Mouse (Mus musculus) kidney, postnatal 36 days (tissue): ENCODE measurements at regions not wholly inside any gene's neighbourhood (a gene's known extent, or its start where the extent isn't known, plus 50 kb on each side); places are given as distances from the start of the nearest gene placed in this dataset.
A peak's percentile ranks its signal among the peaks of the same experiment; 100 is the strongest.

Experiments used
- DNase-seq, 2 experiments: peaks; one replicate each; pipeline ENCODE4 v3.0.0; 2021 to 2022; ENCODE audit warnings: mixed read lengths in 2 of 2

DNA sequence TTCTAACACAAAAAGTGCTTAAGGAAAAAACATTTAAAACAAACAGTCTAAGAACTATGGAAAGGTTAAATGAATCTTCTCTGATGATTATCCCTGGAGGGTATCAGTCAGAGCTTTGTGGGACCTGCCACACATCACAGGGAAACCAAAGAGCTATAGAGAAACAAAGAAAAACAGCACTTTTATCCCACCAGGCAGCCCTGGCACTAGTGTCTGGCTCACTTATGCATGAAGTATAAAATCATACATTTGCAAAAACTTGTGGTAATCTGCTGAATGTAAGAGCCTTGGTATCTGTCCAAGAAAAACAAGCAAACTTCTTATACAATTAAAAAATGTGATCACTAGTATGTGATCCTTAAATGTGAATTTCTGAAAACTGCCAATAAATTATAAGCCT is 972.4 kb upstream of the Ctnnd2 start:
- DNase-seq, result no peak

DNA sequence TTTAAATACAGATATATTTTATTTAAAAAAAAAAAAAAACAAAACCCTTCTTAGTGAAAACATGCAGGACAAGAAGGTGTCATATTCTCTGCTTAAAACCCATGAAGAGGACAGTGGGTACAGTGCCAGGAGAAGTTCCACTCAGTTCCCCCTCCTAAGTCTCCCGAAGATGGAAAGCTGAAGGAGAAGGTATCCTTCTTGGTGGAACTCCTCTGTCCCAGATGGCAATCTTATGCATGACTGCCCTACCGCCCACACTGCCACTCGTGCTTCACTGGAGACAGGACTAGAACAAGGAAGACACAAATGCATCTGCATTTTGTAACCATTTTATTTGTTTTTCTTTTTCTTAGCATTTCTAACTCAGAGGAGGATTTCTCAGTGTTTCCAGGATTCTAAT is 948.7 kb upstream of the Ctnnd2 start:
- no peak for DNase-seq

DNA sequence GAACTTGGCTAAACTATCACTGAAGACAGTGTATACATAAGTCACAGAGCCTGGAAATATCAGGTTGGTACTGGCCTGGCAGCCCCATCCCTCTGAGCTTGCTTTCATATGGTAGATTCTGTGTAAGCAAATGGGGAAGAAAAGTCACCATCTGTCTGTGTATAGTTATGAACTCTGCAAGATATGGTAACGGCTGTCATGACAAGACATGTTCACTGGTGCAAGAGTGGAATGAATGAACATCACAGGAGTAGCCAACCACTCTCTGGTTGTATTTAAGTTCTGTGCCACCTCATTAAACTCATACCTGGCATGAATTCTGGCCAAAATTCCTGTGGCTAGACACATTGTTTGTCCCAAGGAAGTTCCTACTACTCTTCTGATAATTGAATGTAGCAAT is 945.5 kb upstream of the Ctnnd2 start:
- DNase-seq, result no peak

DNA sequence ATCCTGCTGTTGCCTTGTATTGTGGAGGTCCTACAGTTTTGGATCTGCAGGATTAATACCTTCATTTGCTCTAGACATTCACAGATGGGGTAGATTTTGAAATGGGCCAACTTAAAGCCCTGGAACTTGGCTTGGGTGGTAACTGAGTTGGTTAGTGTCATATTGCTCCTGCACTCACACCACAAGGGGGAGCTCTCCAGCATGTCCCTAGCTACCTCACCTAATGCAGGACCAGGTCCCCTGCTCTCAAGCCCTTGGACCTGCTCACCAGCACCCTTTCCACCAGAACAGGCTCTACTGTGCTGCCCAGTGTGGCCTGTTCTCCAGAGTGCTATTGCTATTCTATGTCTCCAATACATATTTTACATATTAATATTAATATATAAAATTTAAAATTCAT is 937.8 kb upstream of the Ctnnd2 start:
- peak in 1 of 2 experiments; percentile 2 for DNase-seq

DNA sequence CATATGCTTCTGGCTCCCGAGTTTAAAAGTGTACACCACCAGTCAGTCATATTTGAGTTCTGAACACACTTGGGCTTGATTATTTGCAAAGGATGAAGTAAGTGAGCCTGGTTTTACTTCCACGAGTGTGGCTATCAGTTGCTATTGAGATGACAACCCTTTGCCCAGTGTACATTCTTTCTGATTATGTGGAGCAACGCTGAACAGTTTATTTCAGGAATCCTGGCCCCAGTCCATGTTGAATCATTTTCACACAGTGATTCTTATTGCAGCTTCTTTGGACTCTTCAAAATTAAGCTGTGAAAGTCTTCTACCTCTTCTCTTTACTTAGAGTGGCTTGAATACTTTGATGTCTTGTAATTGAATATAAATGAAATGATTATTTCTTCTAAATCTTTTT is 917.2 kb upstream of the Ctnnd2 start:
- no peak for DNase-seq

DNA sequence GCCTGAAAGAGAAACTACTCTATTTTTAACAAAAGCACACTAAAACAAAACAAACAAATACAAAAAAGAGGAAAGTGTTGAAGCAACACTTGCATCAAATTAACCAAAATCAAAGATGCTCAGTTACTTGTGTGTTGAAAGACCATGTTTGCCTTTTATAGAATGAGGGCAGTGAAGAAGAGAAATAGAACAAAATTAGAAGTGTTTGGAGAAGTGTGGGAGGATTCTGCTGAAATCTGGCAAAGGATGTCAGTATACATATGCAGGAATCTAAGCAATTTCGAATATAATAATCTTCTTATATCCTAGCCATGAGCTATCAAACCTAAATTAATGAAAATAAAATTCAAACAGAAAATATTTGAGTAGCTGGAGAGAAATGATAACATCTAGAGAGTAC is 905.6 kb upstream of the Ctnnd2 start:
- no peak for DNase-seq

DNA sequence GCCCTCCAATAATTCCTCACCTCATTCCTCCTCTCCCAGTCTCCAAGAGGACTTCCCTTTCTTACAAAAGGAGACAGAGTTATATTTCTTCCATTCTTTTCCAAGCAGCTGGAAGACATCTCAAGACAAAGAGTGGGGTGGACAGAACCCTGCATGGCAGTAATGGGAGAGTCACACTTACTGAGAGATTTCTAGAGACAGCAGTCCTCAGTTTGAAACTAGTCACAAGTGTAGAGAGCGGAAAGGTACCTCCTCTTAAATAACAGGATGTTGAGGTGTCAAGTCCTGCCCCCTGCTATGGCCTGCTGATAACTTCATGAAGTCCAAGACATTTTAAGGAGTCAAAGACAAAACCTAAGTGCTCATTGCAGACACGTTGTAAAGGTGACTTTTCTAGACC is 875.9 kb upstream of the Ctnnd2 start:
- DNase-seq, result no peak
